8 mouse cellular contexts compared by ENCODE assay signal in genomic region chr15:96286015-96286934, GRCm38 (mm10). TPM values are rescaled to one million over a fixed set of nuclear protein-coding genes. Genes with fewer than 3 reads are reported as not detected.
A peak's percentile ranks its signal among the peaks of the same experiment; 100 is the strongest.
DNase-seq lines count a peak whose midpoint lies in the region; ATAC-seq lines count a peak whose summit lies in the region.

No protein-coding gene starts in this region.

- peak; percentile 87 to 88 for DNase-seq in CD8-positive naive resting alpha-beta T cell, adult 2 months (ENCODE audit: low read depth in 2 of 2, low spot score in 2 of 2)
- peak; percentile 72 for DNase-seq in c-Kit-positive CD71-negative TER-119-negative erythroid progenitor cells, embryonic 14.5 days (ENCODE audit: low read depth)
- peak; percentile 97 for DNase-seq in forebrain, embryonic 11.5 days (ENCODE audit: low spot score)
- peak; percentile 97 for DNase-seq in kidney, postnatal 36 days
- peak; percentile 95 for DNase-seq in neural tube, embryonic 11.5 days (ENCODE audit: low spot score)

- peaks cover 2% of the 10 kb centered on the region; the same call in 1 of the 2 replicates for H3K4me1 ChIP-seq in forebrain, embryonic 11.5 days (replicated peaks; ENCODE audit: control insufficient read depth, insufficient read depth, low read length)
- peaks cover 22% of the 10 kb centered on the region for H3K4me1 ChIP-seq in heart, embryonic 16.5 days (ENCODE audit: control insufficient read depth, insufficient read depth, low read length)
- peaks cover 40% of the 10 kb centered on the region for H3K4me1 ChIP-seq in liver, embryonic 15.5 days (replicated peaks)
- H3K4me1 ChIP-seq in neural tube, embryonic 11.5 days (ENCODE audit: control insufficient read depth, insufficient read depth, low read length) = peaks cover 9% of the 10 kb centered on the region; the same call in 1 of the 2 replicates
- H3K4me1 ChIP-seq in stomach, embryonic 16.5 days (ENCODE audit: control insufficient read depth, insufficient read depth, low read length) = peaks cover 20% of the 10 kb centered on the region

- peak; percentile 77 for ATAC-seq in forebrain, embryonic 11.5 days (replicated peaks; ENCODE audit: low FRiP score)
- peak; percentile 74 for ATAC-seq in heart, embryonic 16.5 days (replicated peaks; ENCODE audit: extremely low read depth, insufficient read depth, low FRiP score)
- ATAC-seq in liver, embryonic 15.5 days (ENCODE audit: insufficient read depth) = peak; percentile 73
- peak; percentile 79 for ATAC-seq in neural tube, embryonic 11.5 days (ENCODE audit: insufficient read depth, low FRiP score, low TSS enrichment)
- ATAC-seq in stomach, embryonic 16.5 days (ENCODE audit: insufficient read depth, low FRiP score) = peak; percentile 83

- peak overlapping the region; percentile 100 for H3K27ac ChIP-seq in forebrain, embryonic 11.5 days (ENCODE audit: low read depth, low read length)
- H3K27ac ChIP-seq in heart, embryonic 16.5 days (ENCODE audit: low read length) = peak overlapping the region; percentile 100
- H3K27ac ChIP-seq in liver, embryonic 15.5 days (replicated peaks) = peak overlapping the region; percentile 98
- peak overlapping the region; percentile 100 for H3K27ac ChIP-seq in neural tube, embryonic 11.5 days (ENCODE audit: low read depth, low read length)
- peak overlapping the region; percentile 100 for H3K27ac ChIP-seq in stomach, embryonic 16.5 days (ENCODE audit: low read length)

- H3K4me2 ChIP-seq in forebrain, embryonic 11.5 days (ENCODE audit: low read depth, low read length, severe bottlenecking) = peak overlapping the region; percentile 71
- H3K4me2 ChIP-seq in heart, embryonic 16.5 days (ENCODE audit: low read depth, low read length) = peak overlapping the region; percentile 90
- peak overlapping the region; percentile 95 for H3K4me2 ChIP-seq in liver, embryonic 15.5 days
- H3K4me2 ChIP-seq in neural tube, embryonic 11.5 days (ENCODE audit: low read depth) = peak overlapping the region; percentile 73
- H3K4me2 ChIP-seq in stomach, embryonic 16.5 days (ENCODE audit: low read depth, low read length) = peak overlapping the region; percentile 82

- under 1% methylated on average over 70 of the region's 72 CpGs for WGBS in forebrain, embryonic 11.5 days
- WGBS in heart, embryonic 16.5 days = under 1% methylated on average over 71 of the region's 72 CpGs
- WGBS in liver, embryonic 15.5 days (ENCODE audit: insufficient replicate concordance) = under 1% methylated on average over 71 of the region's 72 CpGs
- under 1% methylated on average over 61 of the region's 72 CpGs for WGBS in neural tube, embryonic 11.5 days
- under 1% methylated on average over 72 of the region's 72 CpGs for WGBS in stomach, embryonic 16.5 days

- peak overlapping the region; percentile 100 for H3K9ac ChIP-seq in forebrain, embryonic 11.5 days (ENCODE audit: low read length)
- H3K9ac ChIP-seq in heart, embryonic 16.5 days (ENCODE audit: low read length) = peak overlapping the region; percentile 100
- H3K9ac ChIP-seq in liver, embryonic 15.5 days = peak overlapping the region; percentile 94
- peak overlapping the region; percentile 100 for H3K9ac ChIP-seq in neural tube, embryonic 11.5 days (ENCODE audit: low read length)
- H3K9ac ChIP-seq in stomach, embryonic 16.5 days (ENCODE audit: low read length) = peak overlapping the region; percentile 100

- peak overlapping the region; percentile 95 for H3K4me3 ChIP-seq in forebrain, embryonic 11.5 days (ENCODE audit: low read depth, low read length)
- H3K4me3 ChIP-seq in heart, embryonic 16.5 days (ENCODE audit: low read length) = peak overlapping the region; percentile 96
- peak overlapping the region; percentile 93 for H3K4me3 ChIP-seq in liver, embryonic 15.5 days (replicated peaks)
- H3K4me3 ChIP-seq in neural tube, embryonic 11.5 days (ENCODE audit: low read depth, low read length) = peak overlapping the region; percentile 97
- H3K4me3 ChIP-seq in stomach, embryonic 16.5 days (replicated peaks; ENCODE audit: low read length) = peak overlapping the region; percentile 91

- H3K27me3 ChIP-seq in forebrain, embryonic 11.5 days (ENCODE audit: control insufficient read depth, insufficient read depth, low read length) = no peaks in the 10 kb centered on the region
- H3K27me3 ChIP-seq in heart, embryonic 16.5 days (ENCODE audit: control insufficient read depth, insufficient read depth, low read length) = no peaks in the 10 kb centered on the region
- no peaks in the 10 kb centered on the region for H3K27me3 ChIP-seq in liver, embryonic 15.5 days
- no peaks in the 10 kb centered on the region for H3K27me3 ChIP-seq in neural tube, embryonic 11.5 days (ENCODE audit: control insufficient read depth, insufficient read depth, low read length)
- no peaks in the 10 kb centered on the region for H3K27me3 ChIP-seq in stomach, embryonic 16.5 days (ENCODE audit: control insufficient read depth, insufficient read depth, low read length)

- no peaks in the 10 kb centered on the region for H3K9me3 ChIP-seq in forebrain, embryonic 11.5 days (ENCODE audit: control insufficient read depth, low read length)
- no peaks in the 10 kb centered on the region for H3K9me3 ChIP-seq in heart, embryonic 16.5 days (replicated peaks; ENCODE audit: control insufficient read depth, low read length)
- H3K9me3 ChIP-seq in liver, embryonic 15.5 days (replicated peaks) = no peaks in the 10 kb centered on the region
- no peaks in the 10 kb centered on the region for H3K9me3 ChIP-seq in neural tube, embryonic 11.5 days (ENCODE audit: control insufficient read depth, low read length)
- no peaks in the 10 kb centered on the region for H3K9me3 ChIP-seq in stomach, embryonic 16.5 days (replicated peaks; ENCODE audit: control insufficient read depth, low read length)

- H3K36me3 ChIP-seq in forebrain, embryonic 11.5 days (ENCODE audit: control insufficient read depth, insufficient read depth, low read length) = no peaks in the 10 kb centered on the region
- H3K36me3 ChIP-seq in heart, embryonic 16.5 days (ENCODE audit: control insufficient read depth, insufficient read depth) = 0 out of 2 replicates have a peak, but pooled peaks cover 1% of the 10 kb centered on the region
- peaks cover 7% of the 10 kb centered on the region for H3K36me3 ChIP-seq in liver, embryonic 15.5 days (replicated peaks)
- no peaks in the 10 kb centered on the region for H3K36me3 ChIP-seq in neural tube, embryonic 11.5 days (ENCODE audit: control insufficient read depth, insufficient read depth, low read length)
- 0 out of 2 replicates have a peak, but pooled peaks cover under 1% of the 10 kb centered on the region for H3K36me3 ChIP-seq in stomach, embryonic 16.5 days (ENCODE audit: control insufficient read depth, insufficient read depth, low read length)

RNA-seq across cellular contexts. Expression of gene Arid2, which starts 1.0 kb away (rescaled TPM):
- polyA plus RNA-seq in forebrain, embryonic 11.5 days (2014; fragmentation: Nextera tagmentation; extraction: Ambion mirVana) = 42.4 and 47.4 TPM in 2 replicates
- polyA plus RNA-seq in heart, embryonic 16.5 days (2015; fragmentation: Nextera tagmentation; extraction: Ambion mirVana) = 13.5 and 14.0 TPM in 2 replicates
- polyA plus RNA-seq in liver, embryonic 15.5 days (2015; fragmentation: Nextera tagmentation; extraction: Ambion mirVana) = 7.5 and 8.0 TPM in 2 replicates
- polyA plus RNA-seq in neural tube, embryonic 11.5 days (2014; fragmentation: Nextera tagmentation; extraction: Ambion mirVana) = 40.1 and 40.3 TPM in 2 replicates
- 17.1 and 19.7 TPM in 2 replicates for polyA plus RNA-seq in stomach, embryonic 16.5 days (2015; fragmentation: Nextera tagmentation; extraction: Ambion mirVana)

Comparison
In these comparisons a context has a peak if more than half of its experiments do, and no peak if none do; other contexts are left out.
1. Peak in every context shown above with its lines: DNase-seq, ATAC-seq, H3K4me3 ChIP-seq and H3K27ac ChIP-seq.